Mouse (Mus musculus) liver, embryonic 12.5 days (tissue): ENCODE measurements around the gene Naaladl1. TPM values are rescaled to one million over a fixed set of nuclear protein-coding genes. Genes with fewer than 3 reads are reported as not detected.

ENCODE experiments used
- ATAC-seq: fragments of 200-750 bp; cut with Nextera tagmentation; 2 replicates; pipeline ENCODE4 v1.8.0; 2017; ENCODE audit warnings: moderate number of reproducible peaks, mild to moderate bottlenecking, moderate library complexity
- H3K27ac ChIP-seq: fragments of 300-500 bp; sonication (generic); 2 replicates; pipeline ENCODE4 v1.5.1; 2016; ENCODE audit warnings: mild to moderate bottlenecking
- H3K27me3 ChIP-seq: fragments of 300-500 bp; sonication (generic); replicated peaks from 2 replicates; pipeline ENCODE4 v1.6.1; 2016; ENCODE audit warnings: mild to moderate bottlenecking, moderate library complexity
- H3K36me3 ChIP-seq: fragments of 300-500 bp; sonication (generic); 2 replicates; pipeline ENCODE4 v1.6.1; 2016; ENCODE audit warnings: mild to moderate bottlenecking, moderate library complexity
- H3K4me1 ChIP-seq: fragments of 300-500 bp; sonication (generic); 2 replicates; pipeline ENCODE4 v1.6.1; 2016
- H3K4me2 ChIP-seq: fragments of 300-500 bp; sonication (generic); 2 replicates; pipeline ENCODE4 v1.6.1; 2016; ENCODE audit warnings: mild to moderate bottlenecking, moderate library complexity
- H3K4me3 ChIP-seq: fragments of 300-500 bp; sonication (generic); 2 replicates; pipeline ENCODE4 v1.5.1; 2016; ENCODE audit warnings: mild to moderate bottlenecking, moderate library complexity
- H3K9ac ChIP-seq: fragments of 300-500 bp; sonication (generic); 2 replicates; pipeline ENCODE4 v1.6.1; 2016; ENCODE audit warnings: mild to moderate bottlenecking, moderate library complexity
- H3K9me3 ChIP-seq: fragments of 300-500 bp; sonication (generic); replicated peaks from 2 replicates; pipeline ENCODE4 v1.6.1; 2016; ENCODE audit warnings: mild to moderate bottlenecking, moderate library complexity
- WGBS: fragments of 180-500 bp; shearing (Covaris S2); methylation state at CpG from one replicate; pipeline ENCODE4 v1.1.7; 2016; ENCODE audit not compliant: insufficient replicate concordance; 5-methylcytosine and 5-hydroxymethylcytosine counted together
- polyA plus RNA-seq: library from polyadenylated mRNA; unstranded; fragments of >200 nt; fragmentation: Nextera tagmentation; extraction: Ambion mirVana; gene quantifications from 2 replicates; pipeline ENCODE4 v1.2.1, GENCODE M21; 2016

Gene Naaladl1
- polyA plus RNA-seq = 2.6 and 2.8 TPM in 2 replicates

- H3K9me3 ChIP-seq = no peaks in the 10 kb centered on the region
- H3K36me3 ChIP-seq = no peaks in the 10 kb centered on the region
- peaks cover 43% of the 10 kb centered on the region for H3K4me1 ChIP-seq
- H3K27me3 ChIP-seq = no peaks in the 10 kb centered on the region
- H3K4me2 ChIP-seq = no peak within 1 kb of the TSS; the same call in 1 of the 2 replicates
- H3K9ac ChIP-seq = no peak within 1 kb of the TSS
- WGBS = 87% methylated on average over 7 of the region's 7 CpGs
- H3K4me3 ChIP-seq = no peak within 1 kb of the TSS
- no peak for ATAC-seq
- H3K27ac ChIP-seq = 0 out of 2 replicates have a peak within 1 kb of the TSS, but pooled peaks have one; percentile 8
These were observed at the start of gene Naaladl1 for GRCm38 (mm10) chr19:6105586-6105985. Gene Naaladl1, plus strand, starts transcription at chr19:6105782.

- H3K27ac ChIP-seq = peak overlapping the region; percentile 86; the same call in 1 of the 2 replicates
- WGBS = 55% methylated on average over 4 of the region's 4 CpGs
- ATAC-seq = no peak
- H3K4me2 ChIP-seq = peak overlapping the region; percentile 86
- no peaks in the 10 kb centered on the region for H3K9me3 ChIP-seq
- H3K4me1 ChIP-seq = peaks cover 54% of the 10 kb centered on the region
- H3K9ac ChIP-seq = peak overlapping the region; percentile 94
- peak overlapping the region; percentile 95 for H3K4me3 ChIP-seq
- H3K36me3 ChIP-seq = peaks cover 72% of the 10 kb centered on the region
- H3K27me3 ChIP-seq = no peaks in the 10 kb centered on the region
These were observed 48.9 kb upstream of the Naaladl1 start for GRCm38 (mm10) chr19:6056696-6057095.

DNA sequence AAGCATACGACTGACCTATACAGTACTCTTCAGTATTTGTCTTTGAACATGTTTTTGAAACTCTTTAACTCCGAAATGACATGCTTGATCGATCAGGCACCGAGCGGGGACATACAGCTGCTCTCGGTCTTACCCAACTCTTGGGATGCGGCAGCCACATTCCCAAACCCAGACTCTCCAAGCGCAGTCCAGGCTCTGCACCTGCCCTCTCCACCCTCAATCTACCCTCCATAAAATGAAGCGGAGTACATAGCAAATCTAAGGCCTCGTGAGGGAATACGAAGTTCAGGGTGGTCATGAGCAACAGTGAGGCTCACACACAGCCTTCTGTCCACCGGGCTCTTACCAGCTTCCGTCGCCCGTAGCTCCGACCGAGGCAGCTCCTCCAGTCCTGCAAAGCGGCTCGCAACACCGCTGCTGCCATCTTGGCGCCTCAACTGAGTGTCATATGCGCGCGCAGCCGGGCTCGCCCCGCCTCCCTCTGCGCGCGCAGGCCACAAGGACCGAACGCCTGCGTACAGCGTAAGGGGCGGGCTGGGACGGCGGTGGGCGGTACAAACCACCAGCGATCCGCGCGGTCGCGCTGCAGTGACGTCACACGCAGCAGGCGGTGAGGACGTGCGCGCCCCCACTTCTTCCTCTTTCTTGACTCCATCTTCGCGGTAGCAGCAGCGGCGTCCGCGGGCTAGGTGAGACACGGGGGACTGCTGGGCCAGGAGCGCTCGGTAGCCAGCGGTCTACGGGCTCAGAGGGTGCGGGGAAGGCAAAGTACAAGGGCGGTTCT is 48.1 kb upstream of the Naaladl1 start, which contains the start of the genes Mrpl49 and Fau:
TSS of gene Mrpl49 (minus strand) at position 473 of the 784 bp plus-strand sequence.
TSS of gene Fau (plus strand) at position 532 of the 784 bp plus-strand sequence.
- H3K36me3 ChIP-seq = peaks cover 64% of the 10 kb centered on the region
- no peaks in the 10 kb centered on the region for H3K9me3 ChIP-seq
- peak within 1 kb of the TSS; percentile 94 for H3K9ac ChIP-seq
- H3K27ac ChIP-seq = peak within 1 kb of the TSS; percentile 86
- H3K4me1 ChIP-seq = peaks cover 61% of the 10 kb centered on the region
- peak within 1 kb of the TSS; percentile 86 for H3K4me2 ChIP-seq
- peak; percentile 82 for ATAC-seq
- H3K4me3 ChIP-seq = peak within 1 kb of the TSS; percentile 95
- under 1% methylated on average over 63 of the region's 63 CpGs for WGBS
- H3K27me3 ChIP-seq = no peaks in the 10 kb centered on the region

DNA sequence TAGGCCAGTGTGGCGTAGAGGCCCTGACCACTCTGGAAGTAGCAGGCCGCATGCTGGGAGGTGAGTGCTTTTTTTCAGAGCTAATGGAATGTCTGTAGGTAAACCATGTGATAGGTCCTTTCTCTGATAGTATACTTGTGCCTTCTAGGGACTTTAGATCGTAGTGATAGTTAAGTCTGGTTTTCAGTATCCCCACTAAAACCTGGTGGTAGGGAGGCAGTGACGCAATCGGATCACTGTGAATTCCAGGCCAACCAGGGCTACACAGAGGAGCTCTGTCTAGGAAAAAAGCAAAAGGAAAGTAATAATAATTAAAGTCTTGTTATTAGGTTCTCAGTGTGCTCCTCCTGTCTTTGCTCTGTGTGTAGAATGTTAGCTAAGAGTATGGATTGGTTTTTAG is 47.1 kb upstream of the Naaladl1 start:
- WGBS = 13% methylated on average over 5 of the region's 5 CpGs

DNA sequence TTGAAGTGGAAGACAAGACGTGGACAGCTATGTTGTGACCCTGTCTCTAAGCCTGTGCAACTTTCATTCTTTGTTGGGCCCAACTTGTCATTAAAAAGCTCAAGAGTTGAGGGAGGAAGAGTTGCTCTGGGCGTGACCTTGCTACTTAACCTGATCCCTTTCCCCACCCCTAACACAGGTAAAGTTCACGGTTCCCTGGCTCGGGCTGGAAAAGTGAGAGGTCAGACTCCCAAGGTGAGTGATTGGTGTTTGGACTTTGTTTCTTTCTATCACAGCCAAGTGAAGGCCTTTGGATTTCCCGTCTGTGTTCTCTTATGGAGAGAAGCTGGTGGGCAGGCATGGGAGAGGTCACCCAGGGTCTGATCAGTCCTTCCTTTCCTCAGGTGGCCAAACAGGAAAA is 46.6 kb upstream of the Naaladl1 start:
- Histone ChIP-seq H3K4me2 (peak overlapping the region; percentile 86), H3K4me1 (peaks cover 61% of the 10 kb centered on the region), H3K9me3 (no peaks in the 10 kb centered on the region), H3K27me3 (no peaks in the 10 kb centered on the region), H3K27ac (peak overlapping the region; percentile 86), H3K4me3 (peak overlapping the region; percentile 95), H3K36me3 (peaks cover 55% of the 10 kb centered on the region), H3K9ac (peak overlapping the region; percentile 94)
- ATAC-seq = no peak
- WGBS = 59% methylated on average over 5 of the region's 5 CpGs

More for the DNA sequence above, 47.1 kb upstream of the Naaladl1 start:
- Histone ChIP-seq H3K36me3 (peaks cover 57% of the 10 kb centered on the region), H3K27me3 (no peaks in the 10 kb centered on the region), H3K4me3 (peak overlapping the region; percentile 95), H3K4me2 (peak overlapping the region; percentile 86), H3K27ac (peak overlapping the region; percentile 86), H3K9ac (peak overlapping the region; percentile 94), H3K4me1 (peaks cover 61% of the 10 kb centered on the region), H3K9me3 (no peaks in the 10 kb centered on the region)
- ATAC-seq = no peak

DNA sequence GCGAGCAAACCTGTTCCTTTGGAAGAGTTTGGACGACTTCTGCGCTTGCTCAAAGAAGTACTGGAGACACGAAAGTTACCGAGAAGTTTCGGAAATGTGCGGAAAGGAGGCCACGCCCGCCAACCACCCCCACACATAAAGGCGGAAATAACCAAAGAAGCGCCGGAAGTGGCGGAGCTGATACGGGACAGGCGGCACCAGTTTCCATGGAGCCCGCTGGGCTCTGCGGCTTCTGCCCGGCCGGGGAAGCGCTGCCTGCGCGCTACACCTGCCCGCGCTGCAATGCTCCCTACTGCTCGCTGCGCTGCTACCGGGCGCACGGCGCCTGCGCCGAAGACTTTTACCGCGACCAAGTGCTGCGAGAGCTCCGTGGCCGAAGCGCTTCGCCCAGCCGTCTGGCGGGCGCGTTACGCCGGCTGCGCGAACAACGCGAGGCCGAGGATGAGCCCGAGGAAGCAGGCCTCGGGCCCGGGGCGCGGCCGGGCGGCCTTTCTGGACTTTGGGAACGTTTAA is 44.5 kb upstream of the Naaladl1 start, which contains the start of gene Znhit2:
TSS of gene Znhit2 (plus strand) at position 172 of the 513 bp plus-strand sequence.
- Histone ChIP-seq H3K27me3 (no peaks in the 10 kb centered on the region), H3K9me3 (no peaks in the 10 kb centered on the region), H3K4me1 (peaks cover 58% of the 10 kb centered on the region), H3K36me3 (peaks cover 34% of the 10 kb centered on the region), H3K9ac (peak within 1 kb of the TSS; percentile 96), H3K4me3 (peak within 1 kb of the TSS; percentile 92), H3K27ac (peak within 1 kb of the TSS; percentile 99), H3K4me2 (peak within 1 kb of the TSS; percentile 100)
- WGBS = under 1% methylated on average over 58 of the region's 58 CpGs
- ATAC-seq = peak; percentile 74

- peak; percentile 17 for ATAC-seq
- Histone ChIP-seq H3K27me3 (no peaks in the 10 kb centered on the region), H3K27ac (peak overlapping the region; percentile 99), H3K9me3 (no peaks in the 10 kb centered on the region), H3K9ac (peak overlapping the region; percentile 96), H3K36me3 (peaks cover 28% of the 10 kb centered on the region), H3K4me2 (peak overlapping the region; percentile 100), H3K4me3 (peak overlapping the region; percentile 92), H3K4me1 (peaks cover 58% of the 10 kb centered on the region)
- 1% methylated on average over 44 of the region's 44 CpGs for WGBS
These were observed 43.8 kb upstream of the Naaladl1 start for GRCm38 (mm10) chr19:6061641-6062302.

DNA sequence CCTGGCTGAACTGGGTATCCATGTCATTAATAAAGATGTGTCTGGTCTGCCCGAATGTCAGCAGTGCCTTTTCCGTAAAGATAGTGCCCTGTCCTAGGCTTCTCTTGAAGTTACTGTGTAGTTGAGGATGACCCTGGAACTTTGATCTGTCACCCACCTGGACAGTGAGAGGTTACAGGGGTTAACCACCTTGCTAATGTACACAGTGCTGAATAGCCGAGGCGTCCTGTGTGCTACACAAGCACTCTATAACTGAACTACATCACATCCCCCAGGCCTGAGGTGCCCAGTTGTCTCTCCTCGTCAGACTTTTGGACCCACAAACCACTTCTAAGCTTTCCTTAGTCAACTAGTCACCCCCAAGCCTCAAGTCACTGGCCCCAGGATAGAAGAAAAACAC is 43.2 kb upstream of the Naaladl1 start:
- H3K36me3 ChIP-seq = peaks cover 28% of the 10 kb centered on the region
- peaks cover 62% of the 10 kb centered on the region for H3K4me1 ChIP-seq
- H3K4me2 ChIP-seq = peak overlapping the region; percentile 100
- WGBS = 50% methylated on average over 5 of the region's 5 CpGs
- H3K27ac ChIP-seq = peak overlapping the region; percentile 99
- H3K9me3 ChIP-seq = no peaks in the 10 kb centered on the region
- peak overlapping the region; percentile 92 for H3K4me3 ChIP-seq
- no peak for ATAC-seq
- H3K9ac ChIP-seq = peak overlapping the region; percentile 96
- H3K27me3 ChIP-seq = no peaks in the 10 kb centered on the region

DNA sequence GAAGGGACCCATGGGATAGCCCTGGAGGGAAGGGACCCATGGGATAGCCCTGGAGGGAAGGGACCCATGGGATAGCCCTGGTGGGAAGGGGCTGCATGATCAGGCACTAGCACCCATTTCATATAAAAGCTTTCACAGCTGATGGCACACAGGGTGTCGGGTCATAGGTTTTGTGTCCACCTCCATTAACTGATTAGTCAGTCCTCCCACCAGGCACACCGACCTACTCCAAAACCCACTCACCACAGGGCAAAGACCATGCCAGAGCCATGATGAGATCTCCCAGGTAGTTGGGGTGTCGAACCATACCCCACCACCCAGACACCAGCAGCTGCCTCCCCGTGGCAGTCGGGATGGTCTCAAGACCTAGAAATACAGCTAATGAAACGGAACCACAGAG is 42.5 kb upstream of the Naaladl1 start:
- Histone ChIP-seq H3K9me3 (no peaks in the 10 kb centered on the region), H3K4me3 (peak overlapping the region; percentile 92; the same call in 1 of the 2 replicates), H3K4me1 (peaks cover 67% of the 10 kb centered on the region), H3K36me3 (peaks cover 28% of the 10 kb centered on the region), H3K9ac (peak overlapping the region; percentile 96; the same call in 1 of the 2 replicates), H3K4me2 (peak overlapping the region; percentile 100), H3K27me3 (no peaks in the 10 kb centered on the region), H3K27ac (no peak overlapping the region)
- WGBS = 84% methylated on average over 6 of the region's 6 CpGs
- ATAC-seq = no peak

DNA sequence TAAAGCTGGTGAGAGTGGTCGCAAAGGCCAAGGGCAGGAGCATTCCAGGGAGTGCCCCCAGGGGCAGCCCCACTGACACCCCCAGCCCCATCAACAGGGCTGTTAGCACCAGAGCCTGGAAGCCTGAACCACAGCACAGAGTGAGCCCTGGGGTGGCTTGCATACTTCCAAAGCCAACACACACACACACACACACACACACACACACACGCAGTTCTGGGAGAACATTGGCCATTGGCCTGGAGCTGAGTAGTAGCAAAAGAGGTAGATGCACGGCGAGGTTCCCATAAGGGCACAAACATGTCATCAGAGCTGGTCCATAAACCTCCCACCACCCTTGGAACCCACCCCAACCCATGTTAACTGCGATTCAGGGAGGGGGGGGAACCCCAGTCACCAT is 39.0 kb upstream of the Naaladl1 start:
- Histone ChIP-seq H3K4me3 (peak overlapping the region; percentile 60), H3K27me3 (no peaks in the 10 kb centered on the region), H3K36me3 (peaks cover 40% of the 10 kb centered on the region), H3K9me3 (no peaks in the 10 kb centered on the region), H3K4me1 (peaks cover 54% of the 10 kb centered on the region), H3K4me2 (peak overlapping the region; percentile 95), H3K27ac (peak overlapping the region; percentile 77), H3K9ac (peak overlapping the region; percentile 70)
- WGBS = 43% methylated on average over 5 of the region's 5 CpGs
- ATAC-seq = no peak

- Histone ChIP-seq H3K27me3 (no peaks in the 10 kb centered on the region), H3K27ac (peak overlapping the region; percentile 77), H3K9me3 (no peaks in the 10 kb centered on the region), H3K4me3 (peak overlapping the region; percentile 60), H3K36me3 (peaks cover 41% of the 10 kb centered on the region), H3K4me1 (peaks cover 49% of the 10 kb centered on the region), H3K9ac (peak overlapping the region; percentile 70), H3K4me2 (peak overlapping the region; percentile 95)
- peak; percentile 72 for ATAC-seq
- WGBS = under 1% methylated on average over 30 of the region's 30 CpGs
These were observed 38.4 kb upstream of the Naaladl1 start for GRCm38 (mm10) chr19:6067011-6067723.
